Mouse (Mus musculus): Measurements from ENCODE around the gene 1110059E24Rik. TPM values are rescaled to one million over a fixed set of nuclear protein-coding genes. Genes with fewer than 3 reads are reported as not detected.
"Not testable (repeated sequence)": the region's sequence is repeated elsewhere in the genome, so short reads cannot be mapped to it uniquely, and the experiment has no call there.

Gene 1110059E24Rik
- polyA plus RNA-seq, 1 experiment from 2014 or later: 70.2 TPM

DNA sequence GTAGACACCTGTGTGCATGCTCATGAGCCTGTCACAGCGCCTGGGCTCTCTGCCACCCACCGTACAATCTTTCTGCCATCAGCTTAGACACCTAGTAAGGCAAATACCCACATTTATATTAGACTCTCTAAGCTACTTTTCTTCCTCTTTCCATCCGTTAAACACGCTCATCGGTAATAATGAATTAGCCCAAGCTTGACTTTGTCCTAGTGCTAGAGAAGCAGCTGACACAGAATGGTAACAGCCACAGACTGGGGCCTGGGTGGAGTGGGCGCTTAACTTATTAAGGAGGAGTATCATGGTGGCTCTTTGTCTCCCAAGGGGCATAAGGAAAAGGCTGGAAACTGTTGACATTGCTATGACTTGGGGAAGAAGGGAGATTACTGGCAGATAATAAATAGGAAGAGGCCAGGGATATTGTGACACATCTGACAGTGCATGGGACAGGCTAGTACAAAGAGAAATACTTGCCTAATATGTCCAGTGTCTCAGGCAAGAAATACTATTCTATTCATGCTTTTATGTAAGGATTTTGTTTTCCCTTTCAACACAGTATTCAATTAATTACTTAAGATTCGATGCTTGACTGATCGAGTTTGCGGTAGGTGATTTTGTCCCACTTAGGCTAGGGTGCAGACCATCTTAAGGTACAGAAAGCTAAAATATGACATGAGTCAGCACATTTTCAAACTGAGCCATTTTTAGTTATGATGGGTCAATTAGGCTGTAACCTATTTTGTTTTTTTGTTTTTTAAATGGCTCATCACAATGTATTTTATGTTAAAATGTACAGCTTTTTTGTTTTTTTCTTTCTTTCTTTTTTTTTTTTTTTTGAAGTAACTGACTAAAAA lies 40.8 kb downstream of the 1110059E24Rik start:
- DNase-seq (ENCODE audit: low spot score): no peak
- Histone ChIP-seq H3K27ac (no peak overlapping the region), H3K27me3 (ENCODE audit: insufficient read depth, poor library complexity, severe bottlenecking) (no peaks in the 10 kb centered on the region), H3K36me3 (no peaks in the 10 kb centered on the region), H3K4me3 (no peak overlapping the region), H3K4me1 (replicated peaks) (no peaks in the 10 kb centered on the region), H3K9me3 (no peaks in the 10 kb centered on the region)
- 91% methylated on average over 9 of the region's 9 CpGs for WGBS

DNA sequence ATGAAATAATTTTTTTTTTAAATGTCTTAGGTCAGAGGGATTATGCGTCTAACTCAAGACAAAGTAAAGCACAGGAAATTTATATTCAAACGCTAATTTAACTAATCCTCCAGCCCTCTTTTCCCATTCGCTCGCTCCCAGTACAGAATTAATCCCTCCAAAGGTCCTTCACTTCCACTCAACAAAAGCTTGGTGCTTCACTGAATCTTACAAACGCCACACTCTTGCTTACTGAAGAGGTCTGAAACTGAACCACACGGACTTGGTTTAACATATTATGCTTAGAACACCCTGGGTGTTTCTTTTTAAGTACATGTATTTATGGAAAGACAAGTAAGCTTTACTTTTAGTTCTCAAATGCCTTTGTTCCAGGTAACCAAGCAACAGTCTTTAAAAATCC lies 41.5 kb downstream of the 1110059E24Rik start:
- Histone ChIP-seq H3K4me3 (no peak overlapping the region), H3K27ac (no peak overlapping the region), H3K27me3 (ENCODE audit: insufficient read depth, poor library complexity, severe bottlenecking) (no peaks in the 10 kb centered on the region), H3K36me3 (no peaks in the 10 kb centered on the region), H3K9me3 (no peaks in the 10 kb centered on the region), H3K4me1 (replicated peaks) (no peaks in the 10 kb centered on the region)
- WGBS: 58% methylated on average over 6 of the region's 6 CpGs
- no peak for DNase-seq (ENCODE audit: low spot score)

DNA sequence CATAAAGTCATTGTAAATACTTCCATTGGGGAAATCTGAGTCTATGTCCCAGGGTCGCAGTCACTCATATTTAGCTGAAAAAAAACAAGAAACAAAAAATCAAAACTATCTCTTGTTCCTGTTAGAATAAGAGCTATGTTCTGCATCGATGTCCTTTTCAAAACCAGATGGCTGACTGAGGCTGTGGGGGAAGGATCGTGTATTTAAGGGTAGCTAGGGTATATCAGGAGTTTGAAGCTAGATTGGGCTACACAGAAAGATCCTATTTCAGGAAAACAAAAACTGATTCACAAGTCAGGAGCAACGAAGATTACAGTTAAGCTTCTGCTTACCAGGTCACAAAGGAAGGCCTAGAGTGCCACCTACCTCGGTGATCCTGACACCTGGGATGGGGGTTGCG lies 42.5 kb downstream of the 1110059E24Rik start:
- no peak overlapping the region for H3K4me3 ChIP-seq
- 82% methylated on average over 6 of the region's 6 CpGs for WGBS
- DNase-seq (ENCODE audit: low spot score): no peak
- no peaks in the 10 kb centered on the region for H3K9me3 ChIP-seq
- H3K4me1 ChIP-seq (replicated peaks): no peaks in the 10 kb centered on the region
- no peaks in the 10 kb centered on the region for H3K27me3 ChIP-seq (ENCODE audit: insufficient read depth, poor library complexity, severe bottlenecking)
- H3K27ac ChIP-seq: no peak overlapping the region
- H3K36me3 ChIP-seq: no peaks in the 10 kb centered on the region

DNA sequence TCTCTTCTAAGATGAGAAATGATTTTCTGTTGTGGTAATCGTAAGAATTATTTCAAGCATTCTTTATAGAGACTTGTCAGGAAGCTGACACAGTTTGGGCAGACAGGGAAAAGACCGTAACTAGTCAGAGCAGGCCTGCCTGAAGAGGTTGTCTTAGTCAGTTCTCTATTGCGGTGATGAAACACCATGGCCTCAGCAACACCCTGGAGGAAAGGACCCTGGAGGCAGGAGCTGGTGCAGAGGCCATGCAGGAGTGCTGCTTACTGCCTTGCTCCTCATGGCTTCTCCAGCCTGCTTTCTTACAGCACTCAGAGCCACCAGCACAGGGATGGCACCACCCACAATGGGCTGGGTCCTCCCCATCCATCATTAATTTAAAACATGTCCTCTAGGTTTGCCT lies 47.5 kb downstream of the 1110059E24Rik start:
- Histone ChIP-seq H3K4me1 (replicated peaks) (peaks cover 13% of the 10 kb centered on the region), H3K9me3 (peaks cover 4% of the 10 kb centered on the region; the same call in 1 of the 2 replicates), H3K36me3 (peaks cover 6% of the 10 kb centered on the region; the same call in 1 of the 2 replicates), H3K27me3 (ENCODE audit: insufficient read depth, poor library complexity, severe bottlenecking) (no peaks in the 10 kb centered on the region), H3K4me3 (no peak overlapping the region), H3K27ac (no peak overlapping the region)
- DNase-seq (ENCODE audit: low spot score): no peak
- WGBS: 97% methylated on average over 3 of the region's 3 CpGs

DNA sequence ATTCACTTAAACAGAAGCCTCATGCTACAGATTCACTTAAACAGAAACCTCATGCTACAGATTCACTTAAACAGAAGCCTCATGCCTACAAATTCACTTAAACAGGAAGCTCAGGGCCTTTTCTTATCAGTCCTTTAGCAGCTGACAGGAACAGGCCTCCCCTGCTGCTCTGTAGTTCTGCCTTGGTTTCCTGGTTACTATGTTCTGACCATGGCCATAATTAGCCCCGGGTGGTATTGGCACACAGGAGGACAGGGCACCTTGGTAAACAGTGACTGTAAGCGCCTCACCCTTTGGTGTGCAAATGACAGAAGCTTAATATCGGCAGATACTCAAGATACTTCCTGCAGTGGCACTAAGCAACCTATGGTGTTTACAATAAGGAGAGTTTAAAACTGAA lies 48.9 kb downstream of the 1110059E24Rik start:
- H3K36me3 ChIP-seq: peaks cover 6% of the 10 kb centered on the region; the same call in 1 of the 2 replicates
- peaks cover 4% of the 10 kb centered on the region; the same call in 1 of the 2 replicates for H3K9me3 ChIP-seq
- no peak for DNase-seq (ENCODE audit: low spot score)
- no peaks in the 10 kb centered on the region for H3K27me3 ChIP-seq (ENCODE audit: insufficient read depth, poor library complexity, severe bottlenecking)
- WGBS: 72% methylated on average over 3 of the region's 3 CpGs
- no peak overlapping the region for H3K27ac ChIP-seq
- H3K4me3 ChIP-seq: no peak overlapping the region
- H3K4me1 ChIP-seq (replicated peaks): peaks cover 23% of the 10 kb centered on the region

DNA sequence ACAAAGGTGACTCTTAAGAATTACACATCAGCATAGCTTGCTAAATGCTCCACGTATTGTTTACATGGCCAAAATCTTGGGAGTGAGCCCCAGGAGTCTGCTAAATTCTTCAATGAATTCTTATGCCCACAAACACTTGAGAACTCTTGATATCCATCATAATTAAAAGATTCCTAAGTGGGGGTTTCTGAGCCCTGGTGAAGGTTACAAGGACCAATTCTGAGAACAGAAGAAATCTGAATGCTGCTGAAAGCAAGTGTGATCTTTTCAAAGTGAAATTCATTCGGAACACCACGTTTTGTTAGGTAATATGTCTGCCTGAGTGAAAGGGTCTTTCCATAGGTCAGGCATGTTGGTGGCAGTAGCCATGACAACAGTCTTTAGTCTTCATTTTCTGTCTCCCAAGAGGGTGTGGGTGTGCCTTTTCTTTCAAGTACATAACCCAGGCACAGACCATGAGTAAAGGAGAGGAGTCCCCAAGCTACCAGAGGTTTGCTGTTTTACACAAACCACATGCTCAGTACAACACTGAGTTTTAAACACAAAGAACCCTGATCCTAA lies 51.2 kb downstream of the 1110059E24Rik start:
- Histone ChIP-seq H3K4me1 (replicated peaks) (peaks cover 23% of the 10 kb centered on the region), H3K9me3 (peaks cover 4% of the 10 kb centered on the region; the same call in 1 of the 2 replicates), H3K36me3 (peaks cover 21% of the 10 kb centered on the region), H3K27ac (no peak overlapping the region), H3K27me3 (ENCODE audit: insufficient read depth, poor library complexity, severe bottlenecking) (no peaks in the 10 kb centered on the region), H3K4me3 (no peak overlapping the region)
- DNase-seq (ENCODE audit: low spot score): peak; percentile 15
- WGBS: 39% methylated on average over 3 of the region's 3 CpGs

DNA sequence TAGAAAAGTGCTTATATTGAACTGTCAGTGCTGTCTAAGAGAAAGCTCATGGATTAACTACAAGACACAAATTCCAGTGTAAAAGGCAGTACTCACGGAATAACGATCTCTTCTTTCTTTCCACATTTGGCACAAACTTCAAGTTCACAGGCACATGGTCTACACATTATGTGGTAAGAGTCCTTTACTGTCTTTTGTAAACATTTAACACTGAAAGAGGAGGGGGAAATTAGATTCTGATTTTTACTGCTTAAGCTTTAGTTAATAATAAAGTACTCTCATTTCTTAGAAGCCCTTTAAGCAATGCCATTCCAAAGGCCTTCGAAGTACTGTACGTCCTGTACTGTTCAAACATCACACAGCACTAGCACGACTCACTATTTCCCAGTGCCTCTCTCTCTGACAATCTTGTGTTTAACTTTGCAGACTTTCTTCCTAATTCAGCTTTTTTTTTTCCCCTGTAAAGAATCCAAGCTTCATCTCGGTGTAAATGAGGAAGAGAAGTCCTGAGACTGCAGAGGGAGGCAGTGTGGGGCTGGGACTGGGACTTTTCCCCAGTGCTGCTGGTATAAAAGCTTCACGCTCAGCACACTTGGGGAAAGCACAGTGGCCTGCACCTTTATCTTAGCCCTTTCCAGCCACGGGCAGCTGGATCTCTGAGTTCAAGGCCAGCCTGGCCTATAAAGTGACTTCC lies 54.0 kb downstream of the 1110059E24Rik start:
- Histone ChIP-seq H3K27ac (no peak overlapping the region; the same call in 1 of the 2 replicates), H3K4me3 (no peak overlapping the region), H3K36me3 (peaks cover 43% of the 10 kb centered on the region), H3K4me1 (replicated peaks) (peaks cover 23% of the 10 kb centered on the region), H3K27me3 (ENCODE audit: insufficient read depth, poor library complexity, severe bottlenecking) (no peaks in the 10 kb centered on the region), H3K9me3 (no peaks in the 10 kb centered on the region)
- WGBS: 86% methylated on average over 8 of the region's 8 CpGs
- DNase-seq (ENCODE audit: low spot score): no peak

DNA sequence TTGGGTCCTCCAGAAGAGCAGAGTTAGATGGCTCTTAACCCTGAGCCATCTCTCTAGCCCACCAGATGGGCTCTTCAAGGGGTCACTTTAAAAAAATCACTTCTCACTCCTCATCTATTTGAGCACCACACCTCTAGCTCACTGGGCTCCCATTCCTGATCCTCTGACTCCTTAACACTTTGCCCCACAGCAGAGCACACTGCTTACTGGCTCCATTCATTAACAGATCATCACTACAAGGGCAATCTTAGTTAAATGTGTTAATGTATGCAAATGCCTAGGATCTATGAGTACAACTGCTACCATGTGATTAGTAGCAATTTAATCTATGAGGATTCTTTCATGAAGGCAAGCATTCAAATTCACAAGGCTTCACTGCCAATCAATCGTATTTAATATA lies 58.1 kb downstream of the 1110059E24Rik start:
- no peak for DNase-seq (ENCODE audit: low spot score)
- Histone ChIP-seq H3K4me3 (no peak overlapping the region), H3K4me1 (replicated peaks) (peaks cover 8% of the 10 kb centered on the region; the same call in 1 of the 2 replicates), H3K27me3 (ENCODE audit: insufficient read depth, poor library complexity, severe bottlenecking) (no peaks in the 10 kb centered on the region), H3K36me3 (peaks cover 54% of the 10 kb centered on the region), H3K9me3 (no peaks in the 10 kb centered on the region), H3K27ac (no peak overlapping the region)
- WGBS: 97% methylated on average over 1 of the region's 1 CpGs

DNA sequence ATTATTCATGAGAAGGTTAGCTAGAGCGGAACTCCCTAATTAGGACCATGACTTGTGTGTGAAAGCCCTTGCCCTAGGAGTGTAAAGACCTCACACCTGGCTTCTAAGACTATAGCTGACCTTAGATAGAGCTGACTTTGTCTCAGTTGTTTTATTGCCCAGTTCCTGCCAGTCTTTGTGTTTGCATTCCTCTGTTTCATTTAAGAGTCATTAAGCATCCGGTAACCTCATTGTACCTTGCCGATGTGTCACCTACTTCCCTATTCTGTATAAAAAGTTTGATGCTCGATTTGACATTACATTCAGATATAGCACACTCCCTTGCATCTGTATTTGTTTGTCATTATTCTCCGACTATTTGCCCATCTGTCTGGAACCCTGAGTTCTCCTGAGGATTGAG lies 60.6 kb downstream of the 1110059E24Rik start:
- 85% methylated on average over 5 of the region's 5 CpGs for WGBS
- H3K36me3 ChIP-seq: peaks cover 45% of the 10 kb centered on the region
- not testable (repeated sequence) for H3K27me3 ChIP-seq (ENCODE audit: insufficient read depth, poor library complexity, severe bottlenecking); H3K4me1 ChIP-seq (replicated peaks); H3K4me3 ChIP-seq; H3K9me3 ChIP-seq; DNase-seq (ENCODE audit: low spot score); H3K27ac ChIP-seq

DNA sequence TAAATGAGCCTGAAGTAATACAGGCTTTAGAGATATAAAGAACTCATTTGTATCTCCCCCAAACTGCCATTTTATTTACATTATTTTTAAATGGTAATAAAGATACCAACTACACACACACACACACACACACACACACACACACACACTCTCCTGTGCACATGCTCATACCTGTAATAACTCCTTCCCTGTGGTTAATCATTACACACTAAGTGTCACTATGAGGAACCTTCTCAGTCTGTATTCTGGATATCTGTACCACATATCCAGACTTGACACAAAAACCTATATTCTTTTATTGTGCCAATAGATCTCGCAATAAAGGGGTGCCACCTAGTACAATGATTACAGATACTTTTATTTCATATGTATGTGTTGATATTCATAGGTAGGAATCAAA lies 62.9 kb downstream of the 1110059E24Rik start:
- no peak for DNase-seq (ENCODE audit: low spot score)
- WGBS: 89% methylated on average over 1 of the region's 1 CpGs
- H3K27me3 ChIP-seq (ENCODE audit: insufficient read depth, poor library complexity, severe bottlenecking): no peaks in the 10 kb centered on the region
- H3K9me3 ChIP-seq: no peaks in the 10 kb centered on the region
- H3K4me1 ChIP-seq (replicated peaks): no peaks in the 10 kb centered on the region
- no peak overlapping the region for H3K4me3 ChIP-seq
- peaks cover 22% of the 10 kb centered on the region for H3K36me3 ChIP-seq
- H3K27ac ChIP-seq: no peak overlapping the region

DNA sequence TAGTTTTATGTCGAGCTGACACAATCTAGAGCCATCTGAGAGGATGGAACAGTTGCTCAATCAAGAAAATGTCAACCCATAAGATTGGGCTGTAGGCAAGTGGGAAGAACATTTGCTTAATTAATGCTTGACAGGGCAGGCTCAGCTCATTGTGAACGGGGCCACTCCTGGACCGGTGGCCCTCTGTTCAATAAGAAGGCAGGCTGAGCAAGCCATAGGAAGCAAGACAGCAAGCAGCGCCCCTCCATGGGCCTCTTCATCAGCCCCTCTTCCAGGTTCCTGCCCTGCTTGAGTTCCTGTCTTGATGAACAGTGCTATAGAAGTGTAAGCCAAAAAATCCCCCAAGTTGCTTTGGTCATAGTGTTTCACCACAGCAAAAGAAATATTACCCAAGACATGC lies 65.2 kb downstream of the 1110059E24Rik start:
- Histone ChIP-seq H3K36me3 (peaks cover 4% of the 10 kb centered on the region; the same call in 1 of the 2 replicates), H3K9me3 (no peaks in the 10 kb centered on the region), H3K27ac (no peak overlapping the region), H3K27me3 (ENCODE audit: insufficient read depth, poor library complexity, severe bottlenecking) (no peaks in the 10 kb centered on the region), H3K4me3 (no peak overlapping the region), H3K4me1 (replicated peaks) (no peaks in the 10 kb centered on the region)
- DNase-seq (ENCODE audit: low spot score): no peak
- 39% methylated on average over 4 of the region's 4 CpGs for WGBS

DNA sequence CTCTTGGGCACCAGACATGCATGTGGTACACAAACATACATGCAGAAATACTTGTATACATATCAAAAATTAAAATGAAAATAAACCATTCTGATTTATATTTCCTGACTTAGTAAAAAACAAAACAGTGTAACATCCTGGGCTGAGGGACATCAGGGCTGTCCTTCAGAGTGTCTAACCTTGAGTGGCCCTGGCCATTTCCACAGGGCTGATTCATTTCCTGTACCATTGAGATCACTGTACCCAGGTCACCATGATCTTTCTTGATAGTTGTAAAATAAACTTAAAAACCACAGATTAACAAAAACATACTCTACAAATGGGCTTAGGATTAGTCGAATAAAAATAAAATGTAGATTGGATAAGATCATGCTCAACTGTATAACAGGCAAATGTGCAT lies 66.2 kb downstream of the 1110059E24Rik start:
- Histone ChIP-seq H3K9me3 (no peaks in the 10 kb centered on the region), H3K27ac (no peak overlapping the region), H3K4me1 (replicated peaks) (no peaks in the 10 kb centered on the region), H3K4me3 (no peak overlapping the region), H3K36me3 (no peaks in the 10 kb centered on the region), H3K27me3 (ENCODE audit: insufficient read depth, poor library complexity, severe bottlenecking) (no peaks in the 10 kb centered on the region)
- no peak for DNase-seq (ENCODE audit: low spot score)
- WGBS: 94% methylated on average over 1 of the region's 1 CpGs

DNA sequence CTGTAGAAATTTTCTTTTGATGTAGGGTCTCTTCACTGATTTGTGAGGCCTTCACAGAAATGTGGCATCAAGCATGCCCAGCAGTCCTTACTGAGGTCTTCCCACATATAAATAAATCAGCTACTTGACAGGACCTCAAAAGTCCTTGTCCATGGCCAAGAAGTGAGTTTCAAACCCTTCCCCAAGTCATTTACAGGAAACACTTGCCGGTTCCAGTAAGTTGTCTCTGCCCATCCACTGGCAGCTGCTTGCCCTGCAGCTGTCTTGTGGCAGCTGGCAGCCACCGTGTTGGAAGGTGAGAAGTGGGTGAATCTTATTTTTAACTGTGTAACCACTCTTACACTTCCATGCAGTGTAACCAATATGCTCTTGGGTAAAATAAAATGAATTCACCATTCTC lies 66.9 kb downstream of the 1110059E24Rik start:
- Histone ChIP-seq H3K4me1 (replicated peaks) (no peaks in the 10 kb centered on the region), H3K36me3 (no peaks in the 10 kb centered on the region), H3K4me3 (no peak overlapping the region), H3K27ac (no peak overlapping the region), H3K9me3 (no peaks in the 10 kb centered on the region), H3K27me3 (ENCODE audit: insufficient read depth, poor library complexity, severe bottlenecking) (no peaks in the 10 kb centered on the region)
- whole genome bisulfite sequencing: 89% methylated on average over 2 of the region's 2 CpGs
- DNase-seq (ENCODE audit: low spot score): no peak
